Mouse (Mus musculus) bone marrow macrophage, adult 2 months (primary cell): ENCODE data around the gene Mb.

Experiments used
- CTCF ChIP-seq: IDR thresholded peaks from 2 replicates; pipeline ENCODE4 v1.5.1; 2012; ENCODE audit warnings: low read depth, mild to moderate bottlenecking, low read length, moderate library complexity
- POLR2A ChIP-seq: IDR thresholded peaks from 2 replicates; pipeline ENCODE4 v1.6.1; 2012; ENCODE audit warnings: mild to moderate bottlenecking, low read depth, low read length, borderline replicate concordance

- TF ChIP-seq CTCF (no peak), POLR2A (no peak)
Measured at GRCm38 (mm10) chr15:77095216-77095615, 44.7 kb upstream of the Mb start.
